Mouse (Mus musculus) thymus, postnatal 36 days (tissue): ENCODE measurements around the gene Pi16.
"Not testable (repeated sequence)": the region's sequence is repeated elsewhere in the genome, so short reads cannot be mapped to it uniquely, and the experiment has no call there.

Experiments used
- DNase-seq, 2 experiments: peaks; one replicate each; pipeline ENCODE4 v3.0.0; 2022; ENCODE audit warnings: mixed read lengths in 2 of 2

Pi16 gene

GRCm38 (mm10) chr17:29317380-29317779 is at the start of gene Pi16:
TSS of gene Pi16 (plus strand) at chr17:29317680.
- DNase-seq: not testable (repeated sequence)

GRCm38 (mm10) chr17:29267931-29268681 is 49.4 kb upstream of the Pi16 start:
- no peak for DNase-seq

- peak; percentile 92 to 95 for DNase-seq
Measured at GRCm38 (mm10) chr17:29268682-29269348, 48.7 kb upstream of the Pi16 start, which contains the start of gene BC004004. TSS of gene BC004004 (plus strand) at chr17:29268788.

GRCm38 (mm10) chr17:29269349-29269706 is 48.2 kb upstream of the Pi16 start:
- DNase-seq: no peak

- DNase-seq: no peak
Measured at GRCm38 (mm10) chr17:29270148-29270698, 47.3 kb upstream of the Pi16 start.

- DNase-seq: no peak
Measured at GRCm38 (mm10) chr17:29273156-29273555, 44.3 kb upstream of the Pi16 start.

- DNase-seq: no peak
Measured at GRCm38 (mm10) chr17:29273889-29274288, 43.6 kb upstream of the Pi16 start.

GRCm38 (mm10) chr17:29280422-29280821 is 37.1 kb upstream of the Pi16 start:
- DNase-seq: peak; percentile 81 to 84

- DNase-seq: no peak
Measured at GRCm38 (mm10) chr17:29281541-29281940, 35.9 kb upstream of the Pi16 start.

GRCm38 (mm10) chr17:29282216-29282952 is 35.1 kb upstream of the Pi16 start:
- no peak for DNase-seq

- DNase-seq: no peak
Measured at GRCm38 (mm10) chr17:29291793-29292192, 25.7 kb upstream of the Pi16 start.

- DNase-seq: no peak
Measured at GRCm38 (mm10) chr17:29292996-29293395, 24.5 kb upstream of the Pi16 start.

GRCm38 (mm10) chr17:29293807-29294605 is 23.5 kb upstream of the Pi16 start:
- no peak for DNase-seq

GRCm38 (mm10) chr17:29295835-29296234 is 21.6 kb upstream of the Pi16 start:
- DNase-seq: no peak

GRCm38 (mm10) chr17:29297321-29297720 is 20.2 kb upstream of the Pi16 start:
- no peak for DNase-seq

- peak; percentile 13 to 54 for DNase-seq
Measured at GRCm38 (mm10) chr17:29297813-29298212, 19.7 kb upstream of the Pi16 start.

GRCm38 (mm10) chr17:29299282-29299681 is 18.2 kb upstream of the Pi16 start:
- no peak for DNase-seq

- no peak for DNase-seq
Measured at GRCm38 (mm10) chr17:29300926-29301325, 16.6 kb upstream of the Pi16 start.

- DNase-seq: no peak
Measured at GRCm38 (mm10) chr17:29301421-29301820, 16.1 kb upstream of the Pi16 start.

GRCm38 (mm10) chr17:29302149-29302548 is 15.3 kb upstream of the Pi16 start:
- no peak for DNase-seq

GRCm38 (mm10) chr17:29303087-29303486 is 14.4 kb upstream of the Pi16 start:
- DNase-seq: peak; percentile 57 to 68

- DNase-seq: peak in 1 of 2 experiments; percentile 17
Measured at GRCm38 (mm10) chr17:29303856-29304255, 13.6 kb upstream of the Pi16 start.
